Mouse (Mus musculus) mesoderm, embryonic 11.5 days (tissue): ENCODE measurements around the gene Ivns1abp.
"Not testable (repeated sequence)": the region's sequence is repeated elsewhere in the genome, so short reads cannot be mapped to it uniquely, and the experiment has no call there.

Experiments used
- DNase-seq: peaks from one replicate; pipeline ENCODE4 v3.0.0-alpha.2; 2012; ENCODE audit warnings: low read depth, low spot score

Ivns1abp gene

DNA sequence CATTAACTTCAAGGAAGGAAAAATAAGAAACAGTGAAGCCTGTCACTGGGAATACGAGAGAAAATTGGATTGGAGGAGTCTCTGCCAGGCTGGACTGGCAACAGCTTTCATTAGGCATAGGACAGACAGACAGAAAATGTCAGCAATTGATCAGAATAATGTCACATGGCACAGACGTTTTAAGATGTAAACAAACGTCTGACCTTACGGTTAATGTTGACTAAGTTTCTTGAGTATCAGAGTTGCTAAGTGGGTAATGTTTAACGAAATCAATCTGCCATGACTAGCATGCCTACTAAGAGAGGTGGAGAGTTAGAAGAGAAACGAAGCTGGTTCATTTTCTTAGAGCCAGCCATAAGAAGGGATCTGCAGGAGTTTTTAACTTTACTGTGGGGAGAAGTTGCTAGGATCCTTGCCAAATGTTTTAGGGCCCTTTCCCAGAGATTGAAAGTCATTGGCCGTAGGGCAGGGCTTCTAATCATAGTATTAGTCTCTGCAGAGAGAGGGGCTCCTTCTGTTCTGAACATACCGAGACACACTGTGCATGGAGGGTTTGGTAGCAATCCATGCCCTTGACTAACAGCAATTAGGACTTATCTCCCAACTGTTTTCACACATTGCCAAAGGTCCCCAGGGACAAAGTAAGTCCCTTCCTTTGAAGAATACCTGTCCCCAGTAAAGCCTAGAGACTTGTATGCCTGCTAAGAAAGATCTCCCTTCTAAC is 2.8 kb upstream of the Ivns1abp start:
- DNase-seq, result no peak

DNA sequence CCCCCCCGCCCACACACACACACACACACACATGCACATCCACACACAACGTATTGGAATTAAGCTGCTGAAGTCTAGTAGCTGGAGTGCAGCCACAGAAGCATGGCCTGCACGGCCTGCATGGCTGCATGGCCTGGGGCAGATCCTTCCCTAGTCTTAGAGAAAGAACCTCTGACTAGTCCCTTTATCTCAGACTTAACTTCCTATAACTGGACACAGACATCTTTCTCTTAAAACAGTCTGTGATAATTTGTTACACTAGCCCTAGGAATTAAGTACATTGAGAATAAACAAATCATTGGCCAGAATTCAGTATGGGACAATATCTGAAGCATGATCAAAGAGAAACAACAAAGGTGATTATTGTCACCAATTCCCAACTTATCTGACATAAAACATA is 2.0 kb upstream of the Ivns1abp start:
- no peak for DNase-seq

DNA sequence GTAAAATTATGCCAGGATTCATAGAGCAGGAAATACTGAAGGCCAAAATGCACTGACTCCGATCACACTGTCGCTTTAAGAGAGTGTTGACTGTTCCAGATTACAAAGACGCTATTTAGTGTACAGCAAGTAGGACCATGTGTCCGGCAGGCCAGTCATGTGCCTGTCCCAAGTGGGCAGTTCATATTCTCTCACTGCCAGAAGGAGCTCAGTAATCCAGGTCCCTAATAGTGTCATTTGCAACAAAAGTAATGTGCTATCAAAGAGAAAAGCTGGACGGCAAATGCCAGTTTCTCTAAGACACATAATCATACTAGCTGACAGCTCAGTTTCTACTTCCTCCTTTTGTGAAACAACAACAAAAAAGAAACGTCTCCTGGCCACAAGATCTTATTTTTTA is 1.3 kb upstream of the Ivns1abp start:
- no peak for DNase-seq

DNA sequence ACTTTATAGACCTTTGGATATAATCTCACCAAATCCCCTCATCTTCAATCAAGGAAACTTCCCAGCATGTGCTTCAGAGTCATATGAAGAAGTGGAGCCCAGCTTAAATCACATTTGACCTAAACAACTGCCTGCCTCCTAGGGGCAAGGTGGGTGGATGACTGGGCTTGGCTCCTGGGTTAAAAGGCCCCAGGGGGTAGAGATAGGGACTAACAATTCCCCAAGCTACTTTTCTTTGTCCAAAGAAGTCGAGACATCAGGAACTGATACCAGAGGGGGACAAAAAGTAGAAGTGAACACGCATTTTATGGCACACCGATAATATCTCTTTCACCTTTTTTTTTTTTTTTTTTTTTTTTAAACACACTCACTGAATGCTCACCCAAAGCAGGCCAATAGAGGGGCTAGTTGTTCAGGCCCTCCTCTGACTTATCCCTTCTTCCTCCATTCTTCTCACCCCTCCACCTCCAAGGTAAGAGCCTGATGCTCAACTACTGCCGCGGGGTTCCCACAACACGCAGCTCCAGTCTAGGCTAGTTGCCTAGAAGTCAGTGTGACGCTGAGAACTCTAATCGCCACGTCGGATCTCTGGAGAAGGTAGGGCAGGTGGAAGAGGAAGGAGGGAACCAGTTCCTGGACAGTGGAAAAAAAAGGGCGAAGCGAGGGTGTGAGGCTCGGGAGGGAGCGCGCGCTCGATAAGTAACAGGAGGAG is 550 bp upstream of the Ivns1abp start:
- peak; percentile 38 for DNase-seq

DNA sequence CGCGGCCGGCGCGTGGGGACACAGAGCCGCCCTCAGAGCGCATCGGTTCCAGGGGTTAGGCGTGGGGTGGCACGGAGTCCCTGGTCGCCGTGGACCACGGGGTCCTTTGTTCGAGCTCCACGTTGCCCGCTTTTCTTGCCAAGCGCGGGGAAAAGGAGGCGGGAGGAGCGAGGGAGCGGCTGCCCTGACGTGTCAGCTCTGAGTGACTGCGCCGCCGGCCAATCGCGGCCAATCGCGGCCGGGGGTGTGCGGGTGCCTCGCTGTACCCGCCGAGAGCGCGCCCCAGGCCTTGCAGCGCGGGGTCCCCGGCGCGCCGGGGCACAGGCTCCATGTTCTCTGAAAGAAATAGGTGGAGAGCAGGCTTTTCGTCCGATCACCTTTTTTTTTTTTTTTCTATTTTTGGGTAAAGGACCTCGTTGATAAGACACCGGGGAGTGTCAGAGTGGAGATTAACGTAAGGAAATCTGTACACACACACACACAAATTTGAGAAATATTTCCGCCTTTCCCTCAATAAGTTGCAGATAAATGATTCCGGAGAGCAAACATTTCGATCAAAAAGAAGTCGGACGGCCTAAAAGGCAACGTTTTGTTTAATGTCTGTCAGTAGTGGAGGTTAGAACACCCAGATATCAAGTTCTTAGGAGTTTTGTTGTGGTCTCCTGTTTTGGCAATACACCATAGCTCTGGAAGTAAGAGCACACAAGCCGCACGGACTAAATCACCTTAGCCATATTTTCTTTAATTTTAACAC is 1.0 kb downstream of the Ivns1abp start:
- peak; percentile 94 for DNase-seq

DNA sequence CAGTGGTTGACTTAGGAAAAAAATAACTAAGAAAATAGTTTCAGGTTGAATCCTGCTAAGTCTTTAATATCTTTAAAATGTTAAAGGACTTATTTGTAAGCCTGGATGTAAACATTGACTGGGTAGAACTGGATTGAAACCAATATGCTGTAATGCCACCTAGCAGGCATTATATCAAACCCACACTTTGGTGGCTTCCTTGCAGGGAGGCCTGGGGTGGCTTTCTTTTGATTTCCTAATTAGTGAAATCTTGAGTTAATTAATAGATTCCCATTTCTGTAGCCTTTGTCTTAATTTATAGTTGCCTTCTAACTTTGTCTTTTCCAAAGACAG is 1.6 kb downstream of the Ivns1abp start:
- DNase-seq, result no peak

DNA sequence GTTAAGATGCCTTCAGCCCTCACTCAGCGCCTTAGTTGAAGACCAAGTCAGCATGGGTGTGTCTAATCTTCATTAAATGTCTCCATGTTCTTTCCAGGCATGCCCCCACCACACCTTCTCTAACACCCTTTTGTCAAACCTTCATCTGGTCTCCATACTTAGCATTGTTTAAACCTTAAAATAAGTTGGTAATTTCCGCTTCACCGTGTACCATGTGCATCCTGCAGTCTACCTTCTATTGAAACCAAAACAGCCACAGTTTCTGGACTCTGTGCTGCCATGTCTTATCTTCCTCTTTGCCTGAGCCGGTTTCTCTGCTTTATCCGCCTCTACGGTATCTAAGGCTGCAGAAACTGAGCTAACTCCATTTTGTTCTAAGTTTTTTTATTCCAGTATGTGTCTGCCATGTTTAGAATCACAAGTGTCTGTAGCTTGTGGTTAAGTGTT is 2.4 kb downstream of the Ivns1abp start:
- no peak for DNase-seq

DNA sequence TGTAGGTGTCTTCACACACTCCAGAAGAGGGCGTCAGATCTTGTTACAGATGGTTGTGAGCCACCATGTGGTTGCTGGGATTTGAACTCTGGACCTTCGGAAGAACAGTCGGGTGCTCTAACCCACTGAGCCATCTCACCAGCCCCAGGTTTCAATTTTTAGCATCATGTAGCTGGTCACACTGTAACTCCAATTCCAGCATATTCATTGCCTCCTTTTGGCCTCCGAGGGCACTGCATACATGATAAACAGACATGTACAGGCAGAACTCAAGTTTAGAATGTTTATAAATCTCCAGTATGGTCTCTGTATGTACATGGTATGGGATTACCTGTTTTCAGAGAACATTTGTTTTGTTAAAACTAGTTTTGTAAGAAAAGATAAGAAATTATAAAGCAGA is 4.0 kb downstream of the Ivns1abp start:
- not testable (repeated sequence) for DNase-seq

DNA sequence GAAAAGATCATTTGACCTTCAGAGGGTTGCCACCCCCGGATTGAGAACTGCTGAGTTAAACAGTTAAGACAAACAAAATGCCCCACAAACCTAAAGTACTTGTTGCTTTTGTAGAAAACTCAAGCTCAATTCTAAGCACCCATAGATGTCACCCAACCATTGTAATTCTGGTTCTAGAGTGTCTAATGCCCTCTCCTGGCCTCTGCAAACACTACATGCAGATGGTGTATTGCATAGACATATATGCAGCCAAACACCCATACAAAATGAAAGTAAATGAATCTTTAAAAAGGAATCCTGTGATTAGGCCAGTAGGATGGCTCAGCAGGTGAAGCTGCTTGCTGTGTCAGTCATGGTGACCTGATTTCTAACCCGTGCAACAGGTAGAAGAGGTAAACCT is 8.6 kb downstream of the Ivns1abp start:
- no peak for DNase-seq

DNA sequence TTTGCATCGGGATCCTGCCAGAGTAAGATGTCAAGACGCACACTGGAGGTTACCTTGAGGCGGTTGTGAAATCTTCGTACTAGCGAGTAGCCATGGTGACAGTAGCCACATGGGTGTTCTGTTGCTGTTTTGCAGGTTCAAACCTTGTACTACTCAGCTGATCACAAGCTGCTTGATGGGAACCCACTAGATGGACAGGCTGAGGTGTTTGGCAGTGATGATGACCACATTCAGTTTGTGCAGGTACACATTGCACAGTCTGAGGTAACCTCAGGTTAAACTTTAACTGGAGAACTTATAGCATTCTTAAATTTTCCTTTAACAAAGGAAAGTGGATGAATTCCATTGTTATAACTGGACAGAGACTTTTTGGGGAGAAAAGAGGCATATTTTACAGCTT is 11.7 kb downstream of the Ivns1abp start:
- DNase-seq, result no peak

DNA sequence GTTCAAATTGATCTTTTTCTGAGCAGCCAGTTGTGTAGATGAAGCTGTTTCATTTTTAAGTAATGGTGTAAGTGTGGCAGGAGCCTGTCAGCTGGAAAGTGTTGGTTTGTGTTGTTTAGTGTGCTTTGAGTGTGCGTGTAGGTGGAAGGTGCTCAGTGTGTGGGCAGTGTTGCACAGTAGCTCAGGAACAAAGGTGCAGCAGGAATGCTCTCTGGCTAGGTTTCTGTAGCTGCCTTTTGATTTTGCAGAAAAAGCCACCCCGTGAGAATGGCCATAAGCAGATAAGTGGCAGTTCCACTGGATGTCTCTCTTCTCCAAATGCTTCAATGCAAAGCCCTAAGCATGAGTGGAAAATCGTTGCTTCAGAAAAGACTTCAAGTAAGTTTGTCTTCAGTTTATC is 15.1 kb downstream of the Ivns1abp start:
- DNase-seq, result no peak

DNA sequence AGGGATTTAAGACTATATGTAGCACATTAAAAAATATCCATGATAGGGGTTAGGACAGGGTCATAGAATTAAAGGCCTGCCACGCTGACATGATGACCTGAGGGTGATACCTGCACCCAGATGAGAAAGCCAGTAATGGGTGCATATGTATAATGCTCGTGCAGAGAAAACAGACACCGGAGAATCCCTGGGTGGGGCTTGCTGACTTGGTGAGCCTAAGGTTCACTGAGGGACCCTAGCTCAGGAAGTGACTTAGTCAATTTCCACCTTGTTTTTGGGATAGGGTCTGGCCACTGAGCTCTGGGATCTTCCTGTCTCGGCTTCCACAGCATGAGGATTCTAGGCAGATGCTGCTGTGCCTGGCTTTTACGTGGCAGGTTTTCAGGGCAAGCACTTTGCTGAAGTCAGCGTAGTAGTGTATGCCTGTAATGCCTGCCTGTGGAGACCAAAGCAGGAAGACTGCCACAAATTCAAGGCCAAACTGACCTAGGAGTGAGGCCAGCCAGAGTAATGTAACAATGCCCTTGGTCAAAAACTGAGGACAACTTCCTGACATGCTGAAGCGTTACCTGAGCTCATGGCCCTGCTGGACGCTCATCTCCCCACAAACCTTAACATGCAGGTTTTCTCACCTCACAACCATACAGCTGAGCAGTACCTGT is 22.8 kb downstream of the Ivns1abp start:
- no peak for DNase-seq

DNA sequence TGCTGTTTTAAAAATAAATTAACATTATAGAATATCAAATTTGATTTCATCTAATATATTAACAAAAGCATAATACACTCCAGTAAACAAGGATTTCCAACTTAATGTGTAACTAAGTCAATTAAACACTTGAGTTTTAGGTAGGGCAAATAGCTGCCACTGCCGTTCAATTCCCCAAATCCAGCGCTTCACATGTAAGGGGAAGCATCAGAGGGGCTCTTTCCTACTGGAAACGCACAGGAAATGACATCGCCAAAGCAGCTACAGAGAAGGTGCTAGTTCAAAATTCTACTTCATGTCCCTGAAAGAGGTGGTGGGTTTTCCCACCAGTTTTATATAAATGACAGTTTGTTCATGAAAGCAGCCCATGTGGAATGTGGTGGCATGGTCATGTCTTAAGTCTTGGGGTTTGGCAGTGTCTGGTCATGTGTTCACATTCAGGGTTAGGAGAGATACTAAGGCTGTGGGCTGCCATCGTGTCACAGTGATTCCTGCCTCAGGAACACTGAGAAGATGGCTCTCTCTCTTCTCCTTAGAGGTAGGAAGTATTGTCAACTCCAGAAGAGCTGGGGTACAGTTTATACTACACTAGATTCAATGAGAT is 23.5 kb downstream of the Ivns1abp start:
- DNase-seq, result no peak

DNA sequence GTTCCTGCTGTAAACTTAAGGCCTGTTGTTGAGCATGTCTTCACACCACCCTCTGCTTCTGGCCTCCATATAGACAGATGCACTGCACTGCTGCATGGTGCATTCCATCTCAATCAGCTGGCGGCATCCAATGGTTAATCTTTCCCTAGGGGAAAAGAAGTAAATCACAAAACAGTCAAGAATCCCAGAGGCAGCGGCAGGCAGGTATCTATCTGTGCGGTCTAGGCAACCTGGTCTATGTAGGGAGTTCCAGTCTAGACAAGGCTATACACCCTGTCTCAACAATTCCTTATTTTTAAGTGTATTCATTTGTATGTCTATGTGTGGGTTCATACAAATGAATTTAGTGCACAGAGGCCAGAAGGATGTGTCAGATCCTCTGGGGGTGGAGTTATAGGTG is 24.2 kb downstream of the Ivns1abp start:
- no peak for DNase-seq

DNA sequence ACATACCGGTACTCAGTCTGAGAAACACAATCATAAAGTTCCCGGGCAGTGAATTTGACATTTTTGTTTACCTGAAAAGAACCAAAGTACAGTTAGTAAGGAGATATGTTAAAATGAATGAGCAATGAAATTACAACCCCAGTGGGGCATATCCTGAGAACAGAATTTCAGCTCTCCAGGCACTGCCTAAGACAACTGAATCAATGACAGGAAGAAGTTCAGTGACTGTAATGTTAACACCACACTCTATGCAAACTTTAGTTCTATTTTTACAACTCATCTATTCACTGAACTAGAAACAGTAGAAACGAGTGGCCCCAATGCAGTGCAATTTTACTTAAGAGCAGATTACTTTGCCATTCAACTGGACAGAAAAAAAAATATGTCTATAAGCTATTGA is 26.3 kb downstream of the Ivns1abp start:
- DNase-seq, result no peak

DNA sequence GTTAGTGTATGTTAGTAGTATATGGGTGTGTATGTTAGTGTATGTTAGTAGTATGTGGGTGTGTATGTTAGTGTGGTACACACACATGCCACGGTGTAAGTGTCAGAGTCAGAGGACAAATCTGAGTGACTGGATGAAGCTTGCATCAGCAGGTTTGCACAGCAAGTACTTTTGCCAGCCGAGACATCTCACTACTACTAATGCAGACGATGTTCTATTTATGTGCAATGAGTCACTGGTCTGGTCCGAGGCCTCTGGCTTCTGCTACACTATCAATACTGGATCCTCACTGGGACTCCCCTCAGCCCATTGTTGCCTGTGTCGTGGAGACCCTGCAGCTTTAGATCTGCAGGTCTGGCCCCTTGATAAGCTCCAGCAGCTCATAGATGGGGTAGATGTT is 27.3 kb downstream of the Ivns1abp start:
- DNase-seq, result no peak

DNA sequence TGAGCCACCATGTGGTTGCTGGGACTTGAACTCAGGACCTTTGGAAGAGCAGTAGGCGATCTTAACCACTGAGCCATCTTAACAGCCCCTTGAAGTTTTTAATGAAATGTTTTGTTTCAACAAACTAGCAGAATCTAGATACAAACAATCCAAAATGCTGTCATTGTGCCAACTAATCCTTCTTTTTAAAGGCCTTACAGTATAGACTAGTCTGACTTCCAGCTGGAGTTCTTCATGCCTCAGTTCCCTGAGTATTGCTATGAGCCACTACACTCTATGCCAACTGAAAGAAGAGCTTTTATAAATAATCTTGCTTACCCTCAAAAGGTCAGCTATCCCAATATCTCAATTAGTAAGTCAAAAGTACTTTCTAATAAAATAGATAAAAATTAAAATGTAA is 28.5 kb downstream of the Ivns1abp start:
- no peak for DNase-seq

DNA sequence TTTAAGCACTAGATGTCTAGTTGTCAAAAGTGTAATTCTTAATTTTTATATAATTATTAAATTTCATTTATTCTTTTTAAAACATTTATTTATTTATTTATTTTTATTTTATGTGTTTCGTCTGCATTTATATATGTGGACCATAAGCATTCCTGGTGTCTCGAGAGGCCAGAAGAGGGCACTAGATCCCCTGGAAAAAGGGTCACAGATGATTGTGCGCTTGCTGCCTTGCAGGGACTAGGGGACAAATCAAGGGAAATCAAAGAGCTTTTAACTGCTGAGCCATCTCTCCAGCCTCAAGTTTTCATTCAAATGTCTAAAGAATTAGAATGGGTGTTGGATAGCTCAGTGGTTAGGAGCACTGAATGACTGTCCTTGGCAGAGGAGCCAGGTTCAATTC is 33.1 kb downstream of the Ivns1abp start:
- no peak for DNase-seq

DNA sequence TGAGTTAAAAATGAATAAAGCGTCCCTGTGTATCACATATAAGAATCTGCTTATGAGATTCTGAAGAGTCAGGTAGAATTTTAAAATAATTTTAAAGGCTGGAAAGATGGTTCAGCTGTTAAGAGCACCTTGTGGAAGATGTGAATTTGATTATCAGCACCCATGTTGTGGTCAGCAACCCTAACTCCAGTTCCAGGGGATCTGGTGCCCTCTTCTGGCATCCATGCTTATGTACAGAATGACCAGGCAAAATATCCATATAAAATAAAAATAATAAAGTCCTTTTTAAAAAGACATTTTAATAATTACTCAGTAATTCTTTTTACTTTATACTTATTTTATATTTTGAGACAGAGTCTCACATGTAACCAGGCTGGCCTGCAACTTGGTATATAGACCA is 45.8 kb downstream of the Ivns1abp start:
- DNase-seq, result peak; percentile 23

DNA sequence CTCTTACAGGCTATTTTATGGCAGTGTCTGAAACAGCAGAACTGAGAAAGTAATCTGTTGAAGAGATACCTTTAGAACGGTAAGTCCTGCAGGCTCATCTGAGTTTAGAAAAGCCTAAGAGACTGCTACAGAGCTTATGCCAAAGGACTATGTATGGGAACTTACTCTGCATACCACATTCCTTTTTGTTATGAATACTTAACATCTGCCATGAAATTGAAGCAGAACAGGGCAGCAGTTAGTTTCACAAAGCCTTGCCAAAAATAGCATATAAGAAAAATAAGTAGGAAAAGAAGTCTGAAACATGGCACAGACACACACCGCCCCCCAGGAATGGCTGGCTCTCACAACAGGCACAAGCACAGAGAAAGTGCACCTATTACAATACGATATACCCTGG is 65.5 kb downstream of the Ivns1abp start:
- no peak for DNase-seq
